Comparison of ENCODE assay signal across 16 mouse cellular contexts in the genomic region with DNA sequence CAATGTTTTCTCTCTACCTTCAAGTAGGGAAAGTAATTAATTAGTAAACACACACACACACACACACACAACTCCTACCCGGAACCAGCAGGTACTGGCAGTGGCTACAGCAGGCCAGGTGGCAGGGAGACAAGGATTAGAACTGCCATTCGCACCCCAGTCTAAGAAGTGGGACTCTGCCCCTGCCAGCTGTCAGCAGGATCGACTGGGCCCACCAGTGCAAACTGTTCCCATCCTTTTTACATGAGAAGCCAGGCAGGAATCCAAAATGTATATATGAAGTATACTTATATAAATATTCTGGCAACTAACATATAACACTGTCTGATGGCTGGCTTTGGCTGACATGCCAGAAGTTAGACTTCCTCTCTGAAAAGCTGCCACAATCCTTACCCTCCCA.
DNase-seq lines count a peak whose midpoint lies in the region; ATAC-seq and TF ChIP-seq lines count a peak whose summit lies in the region.
"Had no signal": no experiment of that assay in that cellular context is flagged by ENCODE, and none has a peak within 500 bp of the region (broad histone marks: within the 10 kb centered on the region; RNA-seq: fewer than 3 reads in every experiment).

No protein-coding gene starts in this region.

- peak; percentile 67; the same call in 1 of the 2 replicates for ATAC-seq in forebrain, embryonic 15.5 days (replicated peaks)
- ATAC-seq in midbrain, embryonic 11.5 days (ENCODE audit: low FRiP score), result no peak
- peak; percentile 70; the same call in 1 of the 2 replicates for ATAC-seq in forebrain, embryonic 16.5 days
- no peak for ATAC-seq in stomach, postnatal 0 days (ENCODE audit: low FRiP score, low TSS enrichment)
- ATAC-seq: intestine, embryonic 16.5 days had no signal

- H3K4me2 ChIP-seq in forebrain, embryonic 15.5 days (replicated peaks), result no peak overlapping the region
- no peak overlapping the region for H3K4me2 ChIP-seq in midbrain, embryonic 11.5 days
- no peak overlapping the region for H3K4me2 ChIP-seq in forebrain, embryonic 16.5 days (ENCODE audit: low read length)
- H3K4me2 ChIP-seq in stomach, postnatal 0 days (replicated peaks; ENCODE audit: low read depth), result no peak overlapping the region
- H3K4me2 ChIP-seq: hindbrain, embryonic 13.5 days; liver, embryonic 11.5 days had no signal

- no peak for TF ChIP-seq EP300 in stomach, postnatal 0 days (optimal IDR thresholded peaks at IDR 0.05)

- intact Hi-C loops in heart, postnatal 25 days (cut with DNase I), result loop anchor here (10.0 kb wide), 1 partner anchor 61 kb away; no protein-coding TSS in a partner anchor

- no peaks in the 10 kb centered on the region for H3K36me3 ChIP-seq in forebrain, embryonic 15.5 days
- H3K36me3 ChIP-seq in forebrain, embryonic 10.5 days (replicated peaks), result no peaks in the 10 kb centered on the region
- no peaks in the 10 kb centered on the region; the same call in 1 of the 2 replicates for H3K36me3 ChIP-seq in midbrain, embryonic 10.5 days
- H3K36me3 ChIP-seq in midbrain, embryonic 11.5 days (ENCODE audit: control insufficient read depth, insufficient read depth, low read length), result no peaks in the 10 kb centered on the region
- H3K36me3 ChIP-seq in forebrain, embryonic 16.5 days (ENCODE audit: control insufficient read depth, insufficient read depth), result no peaks in the 10 kb centered on the region
- no peaks in the 10 kb centered on the region for H3K36me3 ChIP-seq in stomach, postnatal 0 days (ENCODE audit: control insufficient read depth, insufficient read depth, low read length)
- H3K36me3 ChIP-seq: hindbrain, embryonic 13.5 days had no signal

- no peak overlapping the region for H3K9ac ChIP-seq in forebrain, embryonic 15.5 days (replicated peaks)
- no peak overlapping the region for H3K9ac ChIP-seq in midbrain, embryonic 11.5 days (ENCODE audit: low read length)
- no peak overlapping the region for H3K9ac ChIP-seq in forebrain, embryonic 16.5 days (replicated peaks; ENCODE audit: low read depth, low read length)
- no peak overlapping the region for H3K9ac ChIP-seq in stomach, postnatal 0 days (ENCODE audit: low read length)
- H3K9ac ChIP-seq: hindbrain, embryonic 13.5 days had no signal

- no peaks in the 10 kb centered on the region for H3K9me3 ChIP-seq in forebrain, embryonic 15.5 days
- no peaks in the 10 kb centered on the region for H3K9me3 ChIP-seq in forebrain, embryonic 10.5 days
- no peaks in the 10 kb centered on the region for H3K9me3 ChIP-seq in midbrain, embryonic 10.5 days (replicated peaks)
- no peaks in the 10 kb centered on the region for H3K9me3 ChIP-seq in midbrain, embryonic 11.5 days (ENCODE audit: control insufficient read depth, low read length)
- no peaks in the 10 kb centered on the region for H3K9me3 ChIP-seq in forebrain, embryonic 16.5 days (ENCODE audit: control insufficient read depth, low read length)
- H3K9me3 ChIP-seq in stomach, postnatal 0 days (ENCODE audit: control insufficient read depth, low read length), result no peaks in the 10 kb centered on the region
- H3K9me3 ChIP-seq: G1E; hindbrain, embryonic 13.5 days had no signal

- no peak overlapping the region for H3K4me3 ChIP-seq in forebrain, embryonic 15.5 days
- H3K4me3 ChIP-seq in forebrain, embryonic 10.5 days, result no peak overlapping the region
- H3K4me3 ChIP-seq in midbrain, embryonic 10.5 days, result no peak overlapping the region
- no peak overlapping the region for H3K4me3 ChIP-seq in midbrain, embryonic 11.5 days (ENCODE audit: low read depth, low read length)
- H3K4me3 ChIP-seq in forebrain, embryonic 16.5 days (replicated peaks; ENCODE audit: low read length), result no peak overlapping the region
- no peak overlapping the region for H3K4me3 ChIP-seq in stomach, postnatal 0 days (ENCODE audit: low read depth, low read length)
- H3K4me3 ChIP-seq: hindbrain, embryonic 13.5 days had no signal

- no peak for TF ChIP-seq CTCF in stomach, postnatal 0 days (IDR thresholded peaks at IDR 0.05; ENCODE audit: low read depth)

- 55% methylated on average over 3 of the region's 3 CpGs for WGBS in forebrain, embryonic 15.5 days
- WGBS in forebrain, embryonic 10.5 days, result 88% methylated on average over 3 of the region's 3 CpGs
- WGBS in midbrain, embryonic 10.5 days, result 94% methylated on average over 3 of the region's 3 CpGs
- 93% methylated on average over 3 of the region's 3 CpGs for WGBS in midbrain, embryonic 11.5 days
- WGBS in forebrain, embryonic 16.5 days, result 45% methylated on average over 3 of the region's 3 CpGs
- 60% methylated on average over 3 of the region's 3 CpGs for WGBS in stomach, postnatal 0 days

- no peak for DNase-seq in forebrain, embryonic 10.5 days (ENCODE audit: extremely low spot score, low spot score)
- DNase-seq in midbrain, embryonic 10.5 days (ENCODE audit: low spot score), result no peak
- DNase-seq in midbrain, embryonic 11.5 days (ENCODE audit: low spot score, missing footprints), result no peak
- DNase-seq in stomach, postnatal 0 days (ENCODE audit: low spot score), result no peak
- DNase-seq in heart, postnatal 25 days (ENCODE audit: low spot score), result no peak
- DNase-seq in neural tube, embryonic 10.5 days (ENCODE audit: extremely low spot score, low spot score), result no peak
- DNase-seq: adrenal gland, postnatal 10 days; embryo, embryonic 11 days; midbrain, embryonic 14.5 days had no signal

- peaks cover 23% of the 10 kb centered on the region for H3K4me1 ChIP-seq in forebrain, embryonic 15.5 days
- H3K4me1 ChIP-seq in forebrain, embryonic 10.5 days, result peaks cover 28% of the 10 kb centered on the region
- H3K4me1 ChIP-seq in midbrain, embryonic 10.5 days, result peaks cover 56% of the 10 kb centered on the region
- peaks cover 19% of the 10 kb centered on the region for H3K4me1 ChIP-seq in midbrain, embryonic 11.5 days (ENCODE audit: control insufficient read depth, insufficient read depth, low read length)
- peaks cover 27% of the 10 kb centered on the region for H3K4me1 ChIP-seq in forebrain, embryonic 16.5 days (replicated peaks; ENCODE audit: control insufficient read depth, insufficient read depth, low read length)
- 0 out of 2 replicates have a peak, but pooled peaks cover 5% of the 10 kb centered on the region for H3K4me1 ChIP-seq in stomach, postnatal 0 days (replicated peaks; ENCODE audit: control insufficient read depth, insufficient read depth)

- H3K27me3 ChIP-seq in forebrain, embryonic 15.5 days, result no peaks in the 10 kb centered on the region
- peaks cover 8% of the 10 kb centered on the region for H3K27me3 ChIP-seq in forebrain, embryonic 10.5 days (ENCODE audit: poor library complexity, severe bottlenecking)
- peaks cover 5% of the 10 kb centered on the region; the same call in 1 of the 2 replicates for H3K27me3 ChIP-seq in midbrain, embryonic 10.5 days (ENCODE audit: low read depth, poor library complexity, severe bottlenecking)
- H3K27me3 ChIP-seq in midbrain, embryonic 11.5 days (ENCODE audit: control insufficient read depth, insufficient read depth, low read length), result no peaks in the 10 kb centered on the region
- no peaks in the 10 kb centered on the region for H3K27me3 ChIP-seq in forebrain, embryonic 16.5 days (replicated peaks; ENCODE audit: control insufficient read depth, insufficient read depth, low read length)
- H3K27me3 ChIP-seq in stomach, postnatal 0 days (ENCODE audit: control insufficient read depth, insufficient read depth, low read length), result no peaks in the 10 kb centered on the region

- no peak overlapping the region for H3K27ac ChIP-seq in forebrain, embryonic 15.5 days (replicated peaks)
- H3K27ac ChIP-seq in forebrain, embryonic 10.5 days, result no peak overlapping the region
- peak overlapping the region; percentile 2; the same call in 1 of the 2 replicates for H3K27ac ChIP-seq in midbrain, embryonic 10.5 days (replicated peaks)
- no peak overlapping the region for H3K27ac ChIP-seq in midbrain, embryonic 11.5 days (ENCODE audit: low read depth, low read length)
- no peak overlapping the region for H3K27ac ChIP-seq in forebrain, embryonic 16.5 days (ENCODE audit: low read length)
- peak overlapping the region; percentile 75 for H3K27ac ChIP-seq in stomach, postnatal 0 days (replicated peaks)
- H3K27ac ChIP-seq: hindbrain, embryonic 13.5 days; kidney, postnatal 0 days had no signal

Comparison
In these comparisons a context has a peak if more than half of its experiments do, and no peak if none do; other contexts are left out.
1. H3K27ac ChIP-seq: peak in midbrain, embryonic 10.5 days (single experiment) and stomach, postnatal 0 days (single experiment); none in forebrain, embryonic 15.5 days (single experiment), forebrain, embryonic 10.5 days (single experiment), midbrain, embryonic 11.5 days (single experiment) and forebrain, embryonic 16.5 days (single experiment).
2. ATAC-seq: peak in forebrain, embryonic 15.5 days (single experiment) and forebrain, embryonic 16.5 days (single experiment); none in midbrain, embryonic 11.5 days (single experiment) and stomach, postnatal 0 days (single experiment).